Mouse (Mus musculus) midbrain, embryonic 12.5 days (tissue): Measurements from ENCODE around the gene Casp9. TPM values are rescaled to one million over a fixed set of nuclear protein-coding genes. Genes with fewer than 3 reads are reported as not detected.
"Not testable (repeated sequence)": the region's sequence is repeated elsewhere in the genome, so short reads cannot be mapped to it uniquely, and the experiment has no call there.

Experiments
- ATAC-seq: fragments of 200-750 bp; cut with Nextera tagmentation; 2 replicates; pipeline ENCODE4 v1.8.0; 2017; ENCODE audit warnings: low read depth, moderate TSS enrichment, moderate library complexity; ENCODE audit not compliant: low FRiP score
- H3K27ac ChIP-seq: fragments of 300-500 bp; sonication (generic); replicated peaks from 2 replicates; pipeline ENCODE4 v1.5.1; 2016; ENCODE audit warnings: mild to moderate bottlenecking
- H3K27me3 ChIP-seq: fragments of 300-500 bp; sonication (generic); 2 replicates; pipeline ENCODE4 v1.6.1; 2016; ENCODE audit warnings: mild to moderate bottlenecking
- H3K36me3 ChIP-seq: fragments of 300-500 bp; sonication (generic); 2 replicates; pipeline ENCODE4 v1.6.1; 2016
- H3K4me1 ChIP-seq: fragments of 300-500 bp; sonication (generic); 2 replicates; pipeline ENCODE4 v1.6.1; 2016
- H3K4me2 ChIP-seq: fragments of 300-500 bp; sonication (generic); replicated peaks from 2 replicates; pipeline ENCODE4 v1.6.1; 2016; ENCODE audit warnings: mild to moderate bottlenecking, moderate library complexity
- H3K4me3 ChIP-seq: fragments of 300-500 bp; sonication (generic); 2 replicates; pipeline ENCODE4 v1.5.1; 2016; ENCODE audit warnings: mild to moderate bottlenecking
- H3K9ac ChIP-seq: fragments of 300-500 bp; sonication (generic); replicated peaks from 2 replicates; pipeline ENCODE4 v1.6.1; 2016; ENCODE audit warnings: mild to moderate bottlenecking, moderate library complexity
- H3K9me3 ChIP-seq: fragments of 300-500 bp; sonication (generic); 2 replicates; pipeline ENCODE4 v1.6.1; 2016; ENCODE audit warnings: mild to moderate bottlenecking
- WGBS: fragments of 180-500 bp; shearing (Covaris S2); methylation state at CpG from one replicate; pipeline ENCODE4 v1.1.7; 2016; 5-methylcytosine and 5-hydroxymethylcytosine counted together
- polyA plus RNA-seq: library from polyadenylated mRNA; unstranded; fragments of >200 nt; fragmentation: Nextera tagmentation; extraction: Ambion mirVana; gene quantifications from 2 replicates; pipeline ENCODE4 v1.2.1, GENCODE M21; 2016

Casp9 gene
- polyA plus RNA-seq, 1 experiment from 2014 or later = 24.9 TPM

GRCm38 (mm10) chr4:141763476-141763875 lies 29.9 kb upstream of the Casp9 start:
- Histone ChIP-seq H3K27ac (no peak overlapping the region), H3K27me3 (no peaks in the 10 kb centered on the region), H3K4me3 (no peak overlapping the region), H3K4me2 (no peak overlapping the region), H3K36me3 (peaks cover 72% of the 10 kb centered on the region), H3K4me1 (no peaks in the 10 kb centered on the region), H3K9ac (no peak overlapping the region), H3K9me3 (no peaks in the 10 kb centered on the region)
- 94% methylated on average over 12 of the region's 12 CpGs for WGBS
- ATAC-seq = no peak

GRCm38 (mm10) chr4:141765008-141765407 lies 28.4 kb upstream of the Casp9 start:
- Histone ChIP-seq H3K36me3 (peaks cover 87% of the 10 kb centered on the region), H3K27ac (no peak overlapping the region), H3K9me3 (no peaks in the 10 kb centered on the region), H3K9ac (no peak overlapping the region), H3K4me1 (no peaks in the 10 kb centered on the region), H3K4me3 (no peak overlapping the region), H3K27me3 (no peaks in the 10 kb centered on the region), H3K4me2 (no peak overlapping the region)
- 97% methylated on average over 3 of the region's 3 CpGs for WGBS
- ATAC-seq = no peak

- H3K27ac ChIP-seq = peak overlapping the region; percentile 17; the same call in 1 of the 2 replicates
- H3K9me3 ChIP-seq = no peaks in the 10 kb centered on the region
- H3K36me3 ChIP-seq = peaks cover 95% of the 10 kb centered on the region
- no peaks in the 10 kb centered on the region for H3K4me1 ChIP-seq
- 88% methylated on average over 8 of the region's 8 CpGs for WGBS
- no peak overlapping the region for H3K4me3 ChIP-seq
- no peak overlapping the region for H3K9ac ChIP-seq
- H3K4me2 ChIP-seq = no peak overlapping the region
- H3K27me3 ChIP-seq = no peaks in the 10 kb centered on the region
- no peak for ATAC-seq
Measured at GRCm38 (mm10) chr4:141766316-141766667, 27.1 kb upstream of the Casp9 start.

GRCm38 (mm10) chr4:141766668-141767352 lies 26.6 kb upstream of the Casp9 start:
- H3K27me3 ChIP-seq = no peaks in the 10 kb centered on the region
- no peak for ATAC-seq
- peaks cover 92% of the 10 kb centered on the region for H3K36me3 ChIP-seq
- H3K9ac ChIP-seq = no peak overlapping the region
- no peak overlapping the region for H3K4me2 ChIP-seq
- 83% methylated on average over 19 of the region's 19 CpGs for WGBS
- no peaks in the 10 kb centered on the region for H3K4me1 ChIP-seq
- H3K9me3 ChIP-seq = no peaks in the 10 kb centered on the region
- no peak overlapping the region for H3K4me3 ChIP-seq
- H3K27ac ChIP-seq = peak overlapping the region; percentile 17; the same call in 1 of the 2 replicates

GRCm38 (mm10) chr4:141767353-141768036 lies 25.9 kb upstream of the Casp9 start:
- H3K4me1 ChIP-seq = no peaks in the 10 kb centered on the region
- no peak overlapping the region for H3K9ac ChIP-seq
- 0 out of 2 replicates have a peak overlapping the region, but pooled peaks have one; percentile 15 for H3K27ac ChIP-seq
- ATAC-seq = no peak
- WGBS = 75% methylated on average over 19 of the region's 19 CpGs
- no peaks in the 10 kb centered on the region for H3K9me3 ChIP-seq
- no peak overlapping the region for H3K4me3 ChIP-seq
- H3K36me3 ChIP-seq = peaks cover 88% of the 10 kb centered on the region
- H3K4me2 ChIP-seq = no peak overlapping the region
- H3K27me3 ChIP-seq = no peaks in the 10 kb centered on the region

- ATAC-seq = no peak
- H3K4me3 ChIP-seq = no peak overlapping the region
- no peaks in the 10 kb centered on the region for H3K4me1 ChIP-seq
- 93% methylated on average over 8 of the region's 8 CpGs for WGBS
- H3K27ac ChIP-seq = no peak overlapping the region
- H3K9me3 ChIP-seq = no peaks in the 10 kb centered on the region
- peaks cover 88% of the 10 kb centered on the region for H3K36me3 ChIP-seq
- no peaks in the 10 kb centered on the region for H3K27me3 ChIP-seq
- no peak overlapping the region for H3K9ac ChIP-seq
- no peak overlapping the region for H3K4me2 ChIP-seq
Measured at GRCm38 (mm10) chr4:141769501-141770160, 23.8 kb upstream of the Casp9 start.

GRCm38 (mm10) chr4:141771823-141772222 lies 21.6 kb upstream of the Casp9 start:
- H3K9me3 ChIP-seq = no peaks in the 10 kb centered on the region
- H3K9ac ChIP-seq = no peak overlapping the region
- peaks cover 90% of the 10 kb centered on the region for H3K36me3 ChIP-seq
- no peak for ATAC-seq
- no peak overlapping the region for H3K27ac ChIP-seq
- H3K27me3 ChIP-seq = no peaks in the 10 kb centered on the region
- no peak overlapping the region for H3K4me2 ChIP-seq
- H3K4me1 ChIP-seq = no peaks in the 10 kb centered on the region
- H3K4me3 ChIP-seq = no peak overlapping the region
- 96% methylated on average over 8 of the region's 8 CpGs for WGBS

- H3K36me3 ChIP-seq = peaks cover 87% of the 10 kb centered on the region
- not testable (repeated sequence) for H3K9ac ChIP-seq, H3K27me3 ChIP-seq, H3K9me3 ChIP-seq, ATAC-seq, H3K4me3 ChIP-seq, H3K4me1 ChIP-seq, H3K27ac ChIP-seq, H3K4me2 ChIP-seq
- 85% methylated on average over 4 of the region's 4 CpGs for WGBS
Measured at GRCm38 (mm10) chr4:141773019-141773418, 20.4 kb upstream of the Casp9 start.

- peaks cover 93% of the 10 kb centered on the region for H3K36me3 ChIP-seq
- no peak overlapping the region for H3K4me3 ChIP-seq
- H3K9ac ChIP-seq = no peak overlapping the region
Measured at GRCm38 (mm10) chr4:141779828-141780227, 13.6 kb upstream of the Casp9 start.

GRCm38 (mm10) chr4:141781201-141781985 lies 12.0 kb upstream of the Casp9 start:
- Histone ChIP-seq H3K27me3 (no peaks in the 10 kb centered on the region), H3K9me3 (no peaks in the 10 kb centered on the region), H3K36me3 (peaks cover 83% of the 10 kb centered on the region), H3K27ac (no peak overlapping the region), H3K9ac (no peak overlapping the region), H3K4me3 (no peak overlapping the region), H3K4me2 (no peak overlapping the region), H3K4me1 (no peaks in the 10 kb centered on the region)
- 96% methylated on average over 8 of the region's 8 CpGs for WGBS
- no peak for ATAC-seq

More at GRCm38 (mm10) chr4:141779828-141780227, 13.6 kb upstream of the Casp9 start:
- no peaks in the 10 kb centered on the region for H3K9me3 ChIP-seq
- no peak overlapping the region for H3K27ac ChIP-seq
- 91% methylated on average over 8 of the region's 8 CpGs for WGBS
- H3K4me1 ChIP-seq = no peaks in the 10 kb centered on the region
- ATAC-seq = no peak
- H3K4me2 ChIP-seq = no peak overlapping the region
- no peaks in the 10 kb centered on the region for H3K27me3 ChIP-seq

GRCm38 (mm10) chr4:141784835-141785234 lies 8.6 kb upstream of the Casp9 start:
- WGBS = 87% methylated on average over 5 of the region's 5 CpGs

More at GRCm38 (mm10) chr4:141784835-141785234, 8.6 kb upstream of the Casp9 start:
- Histone ChIP-seq H3K4me1 (peaks cover 4% of the 10 kb centered on the region), H3K36me3 (peaks cover 58% of the 10 kb centered on the region), H3K27me3 (no peaks in the 10 kb centered on the region), H3K9me3 (no peaks in the 10 kb centered on the region), H3K4me2 (no peak overlapping the region), H3K9ac (no peak overlapping the region), H3K4me3 (no peak overlapping the region), H3K27ac (no peak overlapping the region)
- no peak for ATAC-seq
